Mouse (Mus musculus) forebrain, embryonic 11.5 days (tissue): ENCODE data around the gene Pth1r. TPM values are rescaled to one million over a fixed set of nuclear protein-coding genes. Genes with fewer than 3 reads are reported as not detected.

ENCODE experiments used
- ATAC-seq: fragments of 200-750 bp; cut with Nextera tagmentation; replicated peaks from 2 replicates; pipeline ENCODE4 v1.8.0; 2017; ENCODE audit warnings: moderate TSS enrichment; ENCODE audit not compliant: low FRiP score
- DNase-seq: peaks from one replicate; pipeline ENCODE4 v3.0.0-alpha.2; 2017; ENCODE audit warnings: low spot score
- H3K27ac ChIP-seq: fragments of 300-500 bp; sonication (generic); 2 replicates; pipeline ENCODE4 v1.5.1; 2014; ENCODE audit warnings: low read depth, low read length
- H3K27me3 ChIP-seq: fragments of 300-500 bp; sonication (generic); 2 replicates; pipeline ENCODE4 v1.6.1; 2014; ENCODE audit warnings: mild to moderate bottlenecking, low read length, mixed read lengths; ENCODE audit not compliant: control insufficient read depth, insufficient read depth
- H3K36me3 ChIP-seq: fragments of 300-500 bp; sonication (generic); 2 replicates; pipeline ENCODE4 v1.6.1; 2014; ENCODE audit warnings: mild to moderate bottlenecking, low read length, moderate library complexity, mixed read lengths; ENCODE audit not compliant: control insufficient read depth, insufficient read depth
- H3K4me1 ChIP-seq: fragments of 300-500 bp; sonication (generic); replicated peaks from 2 replicates; pipeline ENCODE4 v1.6.1; 2014; ENCODE audit warnings: low read length, mixed read lengths; ENCODE audit not compliant: control insufficient read depth, insufficient read depth
- H3K4me2 ChIP-seq: fragments of 300-500 bp; sonication (generic); 2 replicates; pipeline ENCODE4 v1.6.1; 2014; ENCODE audit warnings: low read depth, mild to moderate bottlenecking, low read length, moderate library complexity, mixed read lengths; ENCODE audit not compliant: severe bottlenecking
- H3K4me3 ChIP-seq: fragments of 300-500 bp; sonication (generic); 2 replicates; pipeline ENCODE4 v1.5.1; 2014; ENCODE audit warnings: low read depth, low read length
- H3K9ac ChIP-seq: fragments of 300-500 bp; sonication (generic); 2 replicates; pipeline ENCODE4 v1.6.1; 2014; ENCODE audit warnings: low read length
- H3K9me3 ChIP-seq: fragments of 300-500 bp; sonication (generic); 2 replicates; pipeline ENCODE4 v1.6.1; 2016; ENCODE audit warnings: low read length, mixed read lengths; ENCODE audit not compliant: control insufficient read depth
- WGBS: fragments of 180-500 bp; shearing (Covaris S2); extraction: QIAGEN DNeasy Blood & Tissue Kit; methylation state at CpG from one replicate; pipeline ENCODE4 v1.1.7; 2014; 5-methylcytosine and 5-hydroxymethylcytosine counted together
- polyA plus RNA-seq: library from polyadenylated mRNA; unstranded; fragments of >200 nt; fragmentation: Nextera tagmentation; extraction: Ambion mirVana; gene quantifications from 2 replicates; pipeline ENCODE4 v1.2.1, GENCODE M21; 2014

Pth1r gene
- 19.5 and 21.3 TPM in 2 replicates for polyA plus RNA-seq

DNA sequence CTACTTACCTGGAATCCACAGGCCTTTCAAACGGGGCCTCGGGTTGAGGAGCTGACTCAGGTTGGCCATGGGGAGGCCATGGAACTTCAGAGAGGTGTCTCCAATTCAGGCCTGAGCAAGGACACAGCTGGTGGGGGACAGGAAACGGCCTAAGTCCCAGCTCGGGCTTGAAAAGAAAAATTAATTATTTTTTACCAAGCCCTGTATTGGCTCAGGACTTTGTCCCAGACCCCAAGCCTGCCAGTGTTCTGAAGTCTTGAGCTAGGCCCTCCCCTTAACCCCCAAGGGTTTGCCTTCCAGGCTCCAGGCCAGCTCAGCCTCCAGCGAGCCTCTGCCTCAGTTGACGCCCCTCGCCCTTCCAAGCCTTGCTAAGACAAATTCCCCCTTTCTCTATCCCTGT lies at the start of gene Pth1r:
TSS of gene Pth1r (minus strand) at position 185 of the 400 bp plus-strand sequence.
- ATAC-seq (no peak), DNase-seq (no peak)
- H3K4me2 ChIP-seq: no peak within 1 kb of the TSS
- 59% methylated on average over 7 of the region's 7 CpGs for WGBS
- no peaks in the 10 kb centered on the region for H3K36me3 ChIP-seq
- H3K9me3 ChIP-seq: no peaks in the 10 kb centered on the region
- no peak within 1 kb of the TSS for H3K4me3 ChIP-seq
- H3K27me3 ChIP-seq: peaks cover 19% of the 10 kb centered on the region
- H3K27ac ChIP-seq: no peak within 1 kb of the TSS
- H3K9ac ChIP-seq: no peak within 1 kb of the TSS
- peaks cover 1% of the 10 kb centered on the region; the same call in 1 of the 2 replicates for H3K4me1 ChIP-seq

- no peaks in the 10 kb centered on the region for H3K27me3 ChIP-seq
- H3K9ac ChIP-seq: no peak overlapping the region
- no peaks in the 10 kb centered on the region for H3K4me1 ChIP-seq
- no peak overlapping the region for H3K27ac ChIP-seq
- H3K4me3 ChIP-seq: no peak overlapping the region
- H3K4me2 ChIP-seq: no peak overlapping the region
- DNase-seq: no peak
- H3K36me3 ChIP-seq: no peaks in the 10 kb centered on the region
- ATAC-seq: no peak
- H3K9me3 ChIP-seq: no peaks in the 10 kb centered on the region
- 75% methylated on average over 4 of the region's 4 CpGs for WGBS
Measured at GRCm38 (mm10) chr9:110790462-110790861, 43.5 kb upstream of the Pth1r start.

DNA sequence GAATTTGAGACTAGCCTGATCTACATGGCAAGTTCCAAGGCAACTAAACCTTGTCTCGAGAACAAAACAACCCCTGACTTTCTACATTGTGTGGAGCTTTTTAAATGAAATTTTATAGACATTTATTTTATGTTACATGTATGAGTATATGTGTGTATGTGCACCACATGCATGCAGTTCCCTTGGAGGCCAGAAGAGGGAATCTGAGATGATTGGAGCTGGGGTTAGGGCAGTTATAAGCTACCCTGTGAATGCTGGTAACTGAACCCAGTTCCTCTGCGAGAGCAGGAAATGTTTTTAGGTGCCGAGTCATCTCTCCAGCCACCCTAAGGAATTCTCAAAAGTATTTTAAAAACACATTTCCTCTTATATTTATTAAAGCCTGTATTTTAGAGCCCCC lies 41.2 kb upstream of the Pth1r start:
- Histone ChIP-seq H3K9ac (no peak overlapping the region), H3K36me3 (no peaks in the 10 kb centered on the region), H3K27me3 (no peaks in the 10 kb centered on the region), H3K4me1 (no peaks in the 10 kb centered on the region), H3K9me3 (no peaks in the 10 kb centered on the region), H3K27ac (no peak overlapping the region), H3K4me3 (no peak overlapping the region), H3K4me2 (no peak overlapping the region)
- ATAC-seq (no peak), DNase-seq (no peak)
- 91% methylated on average over 3 of the region's 3 CpGs for WGBS

DNA sequence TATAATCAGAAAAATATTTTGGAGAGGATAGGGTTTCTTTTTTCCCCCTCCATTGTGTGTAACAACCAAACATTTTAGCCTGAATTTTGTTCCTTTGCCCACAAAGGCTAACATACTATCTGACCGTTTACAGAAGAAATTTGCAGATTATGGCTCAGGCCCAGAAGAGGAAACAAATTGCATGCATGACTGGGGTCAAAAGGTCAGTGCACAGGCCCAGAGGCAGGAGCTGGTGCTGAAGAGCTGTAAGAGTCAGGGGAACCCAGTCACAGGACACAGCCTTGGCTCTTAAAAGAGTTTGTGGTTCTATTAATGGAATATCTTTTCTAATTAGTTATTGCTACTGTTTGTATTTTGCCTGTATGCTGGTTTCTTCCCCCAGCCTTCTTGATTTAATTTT lies 36.7 kb upstream of the Pth1r start:
- Histone ChIP-seq H3K4me3 (no peak overlapping the region), H3K27me3 (peaks cover 2% of the 10 kb centered on the region; the same call in 1 of the 2 replicates), H3K9me3 (no peaks in the 10 kb centered on the region), H3K9ac (no peak overlapping the region), H3K27ac (no peak overlapping the region), H3K36me3 (no peaks in the 10 kb centered on the region), H3K4me2 (no peak overlapping the region), H3K4me1 (0 out of 2 replicates have a peak, but pooled peaks cover 3% of the 10 kb centered on the region)
- no peak for DNase-seq
- WGBS: 56% methylated on average over 1 of the region's 1 CpGs
- ATAC-seq: no peak

DNA sequence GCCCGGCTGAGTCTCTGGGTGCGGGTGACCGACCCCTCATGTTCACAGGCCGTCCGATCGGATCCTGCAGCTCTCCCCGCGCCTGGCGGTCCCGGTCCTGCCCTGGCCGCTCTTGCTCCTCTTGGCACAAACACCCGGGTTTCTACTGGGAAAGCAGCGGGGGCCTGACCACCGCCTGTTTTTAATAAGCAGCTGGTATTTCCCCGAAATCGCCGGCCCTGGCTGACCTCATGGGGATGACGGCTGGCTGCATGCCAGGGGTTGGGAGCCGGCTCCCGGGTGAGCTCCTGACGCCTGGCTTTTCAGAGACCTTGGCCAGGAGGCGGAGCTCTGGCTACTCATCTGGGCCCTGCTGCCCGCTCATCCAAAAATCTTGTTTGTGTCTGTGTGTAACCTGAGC lies 34.8 kb upstream of the Pth1r start:
- H3K27me3 ChIP-seq: peaks cover 2% of the 10 kb centered on the region; the same call in 1 of the 2 replicates
- H3K27ac ChIP-seq: no peak overlapping the region
- no peaks in the 10 kb centered on the region for H3K36me3 ChIP-seq
- no peaks in the 10 kb centered on the region for H3K9me3 ChIP-seq
- peak overlapping the region; percentile 68 for H3K4me2 ChIP-seq
- H3K4me1 ChIP-seq: 0 out of 2 replicates have a peak, but pooled peaks cover 3% of the 10 kb centered on the region
- H3K4me3 ChIP-seq: peak overlapping the region; percentile 38
- H3K9ac ChIP-seq: peak overlapping the region; percentile 63
- WGBS: under 1% methylated on average over 23 of the region's 23 CpGs
- peak; percentile 87 for DNase-seq
- peak; percentile 65 for ATAC-seq

DNA sequence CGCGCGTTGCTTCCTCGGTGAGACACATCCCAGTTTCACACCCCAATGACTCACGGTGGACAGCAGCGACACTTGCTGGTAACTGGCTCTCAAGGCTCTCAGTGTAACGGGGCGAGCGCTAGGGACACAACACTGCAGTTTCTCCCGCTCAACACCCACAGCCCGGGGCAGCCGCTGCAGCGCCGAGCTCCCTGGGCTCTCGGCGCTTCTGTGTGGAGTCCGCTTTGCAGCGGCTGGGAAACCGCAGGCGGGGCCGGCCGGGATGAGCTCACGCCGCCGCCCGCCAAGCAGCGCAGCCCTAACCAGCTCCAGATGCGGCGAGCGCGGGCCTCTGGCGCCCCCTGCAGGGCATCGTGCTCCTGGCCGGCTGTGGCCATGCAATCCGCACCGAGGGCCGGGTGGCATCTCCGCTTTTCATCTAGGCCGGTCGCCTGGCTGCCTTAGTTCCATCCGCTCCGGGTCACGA lies 34.3 kb upstream of the Pth1r start:
- H3K4me2 ChIP-seq: peak overlapping the region; percentile 68
- peaks cover 2% of the 10 kb centered on the region; the same call in 1 of the 2 replicates for H3K27me3 ChIP-seq
- peak; percentile 99 for DNase-seq
- under 1% methylated on average over 40 of the region's 43 CpGs for WGBS
- H3K27ac ChIP-seq: no peak overlapping the region
- H3K36me3 ChIP-seq: no peaks in the 10 kb centered on the region
- H3K9ac ChIP-seq: peak overlapping the region; percentile 63
- ATAC-seq: peak; percentile 94
- 0 out of 2 replicates have a peak, but pooled peaks cover 3% of the 10 kb centered on the region for H3K4me1 ChIP-seq
- peak overlapping the region; percentile 38 for H3K4me3 ChIP-seq
- no peaks in the 10 kb centered on the region for H3K9me3 ChIP-seq

- H3K27ac ChIP-seq: no peak overlapping the region
- no peaks in the 10 kb centered on the region for H3K36me3 ChIP-seq
- no peak overlapping the region for H3K4me2 ChIP-seq
- no peak overlapping the region for H3K4me3 ChIP-seq
- ATAC-seq (no peak), DNase-seq (no peak)
- H3K27me3 ChIP-seq: peaks cover 2% of the 10 kb centered on the region; the same call in 1 of the 2 replicates
- WGBS: 57% methylated on average over 5 of the region's 5 CpGs
- 0 out of 2 replicates have a peak, but pooled peaks cover 3% of the 10 kb centered on the region for H3K4me1 ChIP-seq
- no peaks in the 10 kb centered on the region for H3K9me3 ChIP-seq
- no peak overlapping the region for H3K9ac ChIP-seq
Measured at GRCm38 (mm10) chr9:110779242-110779913, 32.4 kb upstream of the Pth1r start.

DNA sequence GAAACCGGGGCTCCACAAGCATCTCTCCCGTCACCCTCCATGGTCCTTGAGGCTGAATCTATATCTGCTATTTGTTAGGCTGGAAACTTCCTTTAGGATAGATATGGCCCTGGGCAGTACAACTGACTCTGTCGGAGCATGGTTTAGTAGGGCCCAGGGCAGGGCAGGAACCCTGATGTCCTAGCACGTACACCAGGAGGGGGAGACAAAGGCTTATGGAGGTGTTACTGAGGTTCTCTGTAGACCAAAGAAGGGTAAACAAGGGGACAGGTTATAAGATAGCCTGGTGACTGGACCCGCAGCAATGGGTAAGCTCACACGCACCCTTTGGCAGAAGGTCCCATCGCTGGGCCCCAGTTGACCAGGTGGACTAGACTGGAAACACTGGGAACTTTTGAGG lies 31.6 kb upstream of the Pth1r start:
- Histone ChIP-seq H3K27me3 (peaks cover 2% of the 10 kb centered on the region; the same call in 1 of the 2 replicates), H3K4me3 (no peak overlapping the region), H3K4me1 (0 out of 2 replicates have a peak, but pooled peaks cover 3% of the 10 kb centered on the region), H3K27ac (no peak overlapping the region), H3K4me2 (no peak overlapping the region), H3K9ac (no peak overlapping the region), H3K9me3 (no peaks in the 10 kb centered on the region), H3K36me3 (no peaks in the 10 kb centered on the region)
- ATAC-seq: no peak
- 84% methylated on average over 7 of the region's 7 CpGs for WGBS
- DNase-seq: no peak
